Mouse (Mus musculus) CD4-positive helper T cell, adult 2 months (primary cell): ENCODE measurements around the gene Arl6ip1.

Source experiments
- DNase-seq: peaks from one replicate; pipeline ENCODE4 v3.0.0-alpha.2; 2012; ENCODE audit warnings: low read depth, missing footprints, low spot score

The Arl6ip1 gene

GRCm38 (mm10) chr7:118116787-118117538 lies 12.5 kb downstream of the Arl6ip1 start:
- DNase-seq, result no peak

GRCm38 (mm10) chr7:118115877-118116568 lies 13.4 kb downstream of the Arl6ip1 start, which contains the start of gene Rps15a:
Gene Rps15a, minus strand, starts transcription at chr7:118116188.
- DNase-seq, result peak; percentile 97

DNA sequence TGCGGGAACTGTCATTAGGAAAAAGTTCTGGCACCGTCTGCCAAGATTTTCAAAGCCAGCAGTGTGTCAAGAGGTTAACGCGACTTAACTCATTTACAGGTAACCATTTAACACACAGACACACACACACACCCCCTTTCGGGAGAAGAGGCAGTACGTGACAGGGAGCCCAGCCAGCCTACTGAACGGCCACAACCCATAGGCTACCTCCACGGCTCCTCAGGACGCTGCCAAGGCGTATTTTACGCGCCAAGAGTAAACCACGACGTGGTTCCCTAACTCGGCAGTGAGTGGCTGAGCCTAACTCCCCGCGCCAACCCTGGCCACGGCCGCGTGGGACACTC lies 14.0 kb downstream of the Arl6ip1 start:
- DNase-seq, result no peak

DNA sequence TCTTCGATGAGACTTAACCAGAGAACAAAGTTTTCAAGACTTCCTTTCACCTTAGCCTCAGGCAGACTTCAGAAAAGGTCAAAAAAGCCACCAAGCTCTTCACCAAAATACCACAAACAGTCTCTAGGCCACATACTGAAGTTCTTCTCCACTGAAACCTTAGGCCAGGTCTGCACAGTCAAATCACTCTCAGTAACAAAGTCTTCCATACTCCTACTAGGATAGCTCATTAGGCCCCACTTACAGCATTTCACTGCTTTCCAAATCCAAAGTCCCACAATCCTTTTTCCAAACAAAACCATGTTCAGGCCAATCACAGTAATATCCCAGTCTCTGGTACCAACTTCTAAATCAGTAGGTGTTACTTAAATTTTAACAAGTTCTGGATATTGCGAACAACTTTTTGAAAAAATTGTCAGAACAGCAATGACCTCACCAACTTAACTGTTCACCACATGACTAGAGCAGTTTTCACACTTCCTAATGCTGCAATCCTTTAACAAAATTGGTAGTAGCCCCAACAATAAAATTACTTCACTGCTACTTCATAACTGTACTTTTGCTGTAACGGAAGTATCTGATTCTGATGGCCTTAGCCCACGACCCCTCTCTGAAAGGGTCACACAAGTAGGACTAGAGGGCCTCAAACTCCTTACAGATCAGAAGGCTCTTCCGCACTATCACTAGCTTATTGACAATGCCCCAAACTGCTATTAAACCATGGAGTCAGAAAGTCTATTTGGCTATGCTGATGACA lies 15.7 kb downstream of the Arl6ip1 start:
- DNase-seq, result peak; percentile 49

DNA sequence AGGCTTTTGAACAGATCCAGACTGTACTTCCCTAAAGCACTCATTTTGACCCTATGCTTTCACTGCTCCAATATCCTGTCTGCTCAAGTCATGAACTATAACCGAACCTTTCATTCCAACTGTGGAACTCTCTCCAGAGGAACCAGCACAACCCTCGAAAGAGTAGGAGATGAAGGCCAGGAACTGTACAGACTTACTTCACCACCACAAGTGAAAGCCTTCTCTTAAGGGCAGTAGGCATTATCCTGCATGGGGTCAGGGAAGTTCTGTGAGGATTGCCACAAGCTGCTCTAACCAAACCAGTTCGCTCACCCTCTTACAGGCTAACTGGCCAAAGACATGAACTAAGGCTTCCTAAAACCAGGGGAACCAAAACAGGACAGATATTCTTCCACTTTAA lies 18.3 kb downstream of the Arl6ip1 start:
- no peak for DNase-seq

DNA sequence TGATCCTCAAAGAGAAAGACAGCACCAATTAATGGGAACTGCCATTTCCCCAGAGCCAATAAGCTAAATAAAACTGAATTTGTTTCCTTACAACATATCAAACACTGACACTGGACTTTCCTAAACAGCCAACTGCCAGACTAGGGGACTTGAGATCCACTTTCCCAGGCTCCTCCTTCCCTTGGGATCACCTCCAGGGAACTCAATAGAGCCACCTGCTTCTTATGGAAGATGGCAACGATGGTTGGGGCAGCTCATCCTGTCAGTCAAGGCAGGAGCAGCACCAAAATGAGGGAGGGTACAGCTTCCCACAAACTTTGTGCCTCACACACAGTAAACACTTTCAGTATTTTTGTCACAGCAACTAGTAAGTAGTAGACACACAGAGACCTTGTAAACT lies 21.8 kb downstream of the Arl6ip1 start:
- no peak for DNase-seq

- DNase-seq, result no peak
These were observed 24.9 kb downstream of the Arl6ip1 start for GRCm38 (mm10) chr7:118104458-118105052.

DNA sequence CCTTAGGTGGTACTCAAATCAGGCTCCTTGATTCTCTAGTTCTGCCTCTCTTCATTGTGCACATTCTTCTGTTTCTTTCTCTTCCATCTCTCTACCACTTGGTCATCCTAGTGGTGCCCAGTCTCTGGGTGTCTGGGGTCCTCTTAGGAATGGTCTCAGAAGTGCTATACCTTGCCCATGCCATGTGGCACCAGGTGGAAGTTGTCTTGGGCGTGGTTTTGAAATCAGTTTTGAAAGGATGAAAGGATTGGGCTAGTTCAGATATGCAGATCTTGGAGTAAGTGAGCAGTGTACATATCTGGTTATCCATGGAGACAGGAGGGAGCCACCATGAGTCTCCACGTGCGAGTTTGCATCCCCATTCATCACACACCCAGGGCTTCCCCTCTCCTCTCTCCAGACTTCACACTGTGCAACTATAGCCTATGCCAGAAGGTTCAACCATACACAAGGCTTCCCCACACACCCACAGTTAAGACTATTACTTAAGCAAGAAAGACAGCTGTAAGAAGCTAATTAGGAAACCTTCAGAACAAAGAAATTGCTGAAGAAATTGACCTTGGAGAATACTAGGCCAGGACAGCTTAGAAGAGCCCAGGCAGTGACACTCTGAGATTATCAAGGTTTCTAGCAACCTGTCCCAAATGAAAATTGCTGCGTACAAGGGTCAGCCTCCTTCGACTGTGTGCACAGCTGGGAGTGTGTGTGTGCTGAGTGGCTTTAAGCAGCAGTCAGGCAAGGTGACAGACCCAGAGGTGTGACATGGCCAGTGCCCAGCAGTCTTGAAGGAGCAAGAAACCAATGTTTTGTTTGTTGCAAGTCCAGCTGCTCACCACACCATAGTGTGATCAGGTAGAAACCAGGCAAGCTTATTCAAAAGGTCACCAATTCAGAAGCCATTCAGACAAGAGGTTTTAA lies 25.7 kb downstream of the Arl6ip1 start:
- DNase-seq, result no peak

- no peak for DNase-seq
These were observed 26.6 kb downstream of the Arl6ip1 start for GRCm38 (mm10) chr7:118102678-118103461.

DNA sequence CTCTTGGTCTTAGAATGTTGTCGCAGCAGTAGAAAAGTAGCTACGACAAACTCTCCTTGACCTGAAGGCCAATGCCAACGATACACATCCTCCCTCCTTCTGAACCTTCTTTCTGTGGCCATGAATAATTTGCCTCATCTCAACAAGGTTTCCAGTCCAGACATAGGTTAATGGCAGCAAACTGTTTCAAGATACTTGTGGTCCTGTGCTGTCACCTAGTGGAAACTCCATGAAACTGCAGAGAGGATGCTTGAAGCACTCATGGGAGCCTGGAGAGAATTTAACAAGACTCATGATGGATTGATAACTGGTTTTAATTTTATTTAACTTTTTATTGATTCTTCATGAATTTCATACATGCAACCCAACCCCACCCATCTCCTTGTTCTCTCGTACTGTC lies 27.2 kb downstream of the Arl6ip1 start:
- DNase-seq, result peak; percentile 65

GRCm38 (mm10) chr7:118097615-118098014 lies 31.8 kb downstream of the Arl6ip1 start:
- no peak for DNase-seq

DNA sequence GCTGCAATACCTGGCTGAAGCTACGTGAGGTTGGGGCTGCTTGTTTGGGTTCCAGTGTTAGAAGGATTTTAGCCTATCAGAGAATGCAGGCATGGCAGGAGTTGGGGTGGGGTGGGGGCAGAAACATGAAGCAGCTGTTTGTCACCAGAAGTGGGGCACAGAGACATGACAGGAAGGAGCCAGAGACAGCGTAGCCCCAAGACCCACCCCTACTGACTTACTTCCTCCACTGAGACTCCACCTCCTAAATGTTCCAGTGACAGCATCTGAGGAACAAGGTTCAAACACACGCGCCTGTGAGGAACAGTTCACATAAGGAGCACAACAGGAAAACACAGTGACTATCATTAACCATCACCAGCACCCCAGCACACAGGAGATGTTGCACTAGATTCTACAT lies 49.5 kb downstream of the Arl6ip1 start:
- DNase-seq, result peak; percentile 22

- DNase-seq, result peak; percentile 9
These were observed 50.4 kb downstream of the Arl6ip1 start for GRCm38 (mm10) chr7:118079097-118079496.
